In the genomic region with DNA sequence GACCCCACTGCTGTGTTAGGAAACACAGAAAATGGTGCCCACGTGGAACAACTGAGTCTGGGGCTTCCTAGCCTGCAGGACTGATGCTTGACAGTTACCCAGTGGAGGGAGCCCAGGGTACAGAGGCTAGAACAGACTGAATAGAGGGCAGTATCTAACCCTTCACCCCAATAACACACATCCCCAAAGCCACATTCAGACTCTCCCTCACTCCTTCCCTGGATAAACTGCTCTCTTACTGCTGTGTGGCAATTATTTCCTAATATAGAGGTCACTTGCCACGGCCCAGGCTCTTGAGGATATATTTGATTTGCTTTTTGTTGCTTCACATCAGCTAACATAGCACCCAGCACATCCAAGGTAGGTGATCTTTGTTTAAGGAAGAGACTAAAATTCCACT, we compare ENCODE assay signal across 27 mouse cellular contexts.
A peak's percentile ranks its signal among the peaks of the same experiment; 100 is the strongest.
DNase-seq lines count a peak whose midpoint lies in the region; ATAC-seq and TF ChIP-seq lines count a peak whose summit lies in the region.
"Had no signal": no experiment of that assay in that cellular context is flagged by ENCODE, and none has a peak within 500 bp of the region (broad histone marks: within the 10 kb centered on the region; RNA-seq: fewer than 3 reads in every experiment).

No protein-coding gene starts in this region.

- TF ChIP-seq EP300 in liver, postnatal 0 days (IDR thresholded peaks at IDR 0.05; ENCODE audit: low read depth), result no peak

- no peak for TF ChIP-seq POLR2A in liver, adult 2 months (IDR thresholded peaks at IDR 0.05; ENCODE audit: extremely low read depth, insufficient read depth, low read length)

- no peak for DNase-seq in heart, embryonic 10.5 days (ENCODE audit: low spot score)
- DNase-seq in heart, postnatal 36 days, result no peak
- DNase-seq in liver, adult 2 months (ENCODE audit: extremely low read depth, low read depth, low spot score), result peak; percentile 81
- no peak for DNase-seq in liver
- no peak for DNase-seq in liver, postnatal 0 days
- DNase-seq: adrenal gland, adult 8-10 months; adrenal gland, postnatal 14 days; adrenal gland, postnatal 36 days; B cell, adult 2 months; cerebellum, adult 11 months; cerebellum, adult 18-20 months; cerebellum, adult 8-10 months; cerebellum, adult 9-11 months; cerebellum, postnatal 14 days; cerebellum, postnatal 36 days had no signal

- peaks cover 42% of the 10 kb centered on the region for H3K4me1 ChIP-seq in heart, embryonic 10.5 days
- H3K4me1 ChIP-seq in liver, adult 2 months (ENCODE audit: control insufficient read depth, insufficient read depth, low read length), result peaks cover 5% of the 10 kb centered on the region
- H3K4me1 ChIP-seq in liver, embryonic 12.5 days, result peaks cover 15% of the 10 kb centered on the region; the same call in 1 of the 2 replicates
- peaks cover 12% of the 10 kb centered on the region; the same call in 1 of the 2 replicates for H3K4me1 ChIP-seq in liver, embryonic 15.5 days (replicated peaks)
- no peaks in the 10 kb centered on the region for H3K4me1 ChIP-seq in liver, postnatal 0 days (ENCODE audit: insufficient read depth)
- H3K4me1 ChIP-seq in intestine, embryonic 16.5 days (ENCODE audit: control insufficient read depth, insufficient read depth, low read length), result peaks cover 11% of the 10 kb centered on the region; the same call in 1 of the 2 replicates
- H3K4me1 ChIP-seq: forebrain, embryonic 15.5 days had no signal

- 48% methylated on average over 2 of the region's 2 CpGs for WGBS in heart, embryonic 10.5 days
- WGBS in liver, adult 2 months, result 16% methylated on average over 2 of the region's 2 CpGs
- WGBS in liver, embryonic 12.5 days (ENCODE audit: insufficient replicate concordance), result 41% methylated on average over 2 of the region's 2 CpGs
- 29% methylated on average over 2 of the region's 2 CpGs for WGBS in liver, embryonic 15.5 days (ENCODE audit: insufficient replicate concordance)
- WGBS in liver, postnatal 0 days (ENCODE audit: insufficient replicate concordance), result 31% methylated on average over 2 of the region's 2 CpGs
- 44% methylated on average over 2 of the region's 2 CpGs for WGBS in intestine, embryonic 16.5 days

- H3K36me3 ChIP-seq in heart, embryonic 10.5 days, result no peaks in the 10 kb centered on the region
- H3K36me3 ChIP-seq in liver, adult 2 months (ENCODE audit: control insufficient read depth, insufficient read depth, low read length), result no peaks in the 10 kb centered on the region
- H3K36me3 ChIP-seq in liver, embryonic 12.5 days, result no peaks in the 10 kb centered on the region
- H3K36me3 ChIP-seq in liver, embryonic 15.5 days (replicated peaks), result no peaks in the 10 kb centered on the region
- H3K36me3 ChIP-seq in liver, postnatal 0 days (replicated peaks; ENCODE audit: insufficient read depth, low read length), result no peaks in the 10 kb centered on the region
- H3K36me3 ChIP-seq in intestine, embryonic 16.5 days (ENCODE audit: control insufficient read depth, insufficient read depth, low read length), result no peaks in the 10 kb centered on the region
- H3K36me3 ChIP-seq: embryonic facial prominence, embryonic 10.5 days; embryonic facial prominence, embryonic 12.5 days; forebrain, embryonic 15.5 days; G1E had no signal

- TF ChIP-seq CTCF in liver, adult 2 months (IDR thresholded peaks at IDR 0.05; ENCODE audit: low read depth, low read length), result no peak
- TF ChIP-seq CTCF in liver, postnatal 0 days (IDR thresholded peaks at IDR 0.05; ENCODE audit: low read depth), result no peak

- peak overlapping the region; percentile 6; the same call in 1 of the 2 replicates for H3K9ac ChIP-seq in liver, adult 2 months (ENCODE audit: low read depth, low read length)
- H3K9ac ChIP-seq in liver, embryonic 12.5 days, result no peak overlapping the region
- H3K9ac ChIP-seq in liver, embryonic 15.5 days, result no peak overlapping the region
- H3K9ac ChIP-seq in liver, postnatal 0 days (replicated peaks), result no peak overlapping the region
- no peak overlapping the region for H3K9ac ChIP-seq in intestine, embryonic 16.5 days (ENCODE audit: low read depth, low read length)
- H3K9ac ChIP-seq: embryonic facial prominence, embryonic 12.5 days; forebrain, embryonic 13.5 days; forebrain, embryonic 15.5 days had no signal

- H3K4me2 ChIP-seq in liver, embryonic 12.5 days, result no peak overlapping the region
- H3K4me2 ChIP-seq in liver, embryonic 15.5 days, result no peak overlapping the region
- H3K4me2 ChIP-seq in liver, postnatal 0 days (ENCODE audit: low read depth, low read length), result no peak overlapping the region
- H3K4me2 ChIP-seq in intestine, embryonic 16.5 days (ENCODE audit: low read depth, low read length), result no peak overlapping the region
- H3K4me2 ChIP-seq: embryonic facial prominence, embryonic 12.5 days; forebrain, embryonic 13.5 days; forebrain, embryonic 15.5 days had no signal

- no peaks in the 10 kb centered on the region for H3K79me2 ChIP-seq in liver, adult 2 months (ENCODE audit: control insufficient read depth, insufficient read depth, low read length)

- H3K4me3 ChIP-seq in heart, embryonic 10.5 days, result no peak overlapping the region
- no peak overlapping the region for H3K4me3 ChIP-seq in liver, adult 2 months (ENCODE audit: insufficient read depth, low read depth, low read length)
- H3K4me3 ChIP-seq in liver, embryonic 12.5 days, result no peak overlapping the region
- H3K4me3 ChIP-seq in liver, embryonic 15.5 days (replicated peaks), result no peak overlapping the region
- no peak overlapping the region for H3K4me3 ChIP-seq in liver, postnatal 0 days (ENCODE audit: low read depth, low read length)
- H3K4me3 ChIP-seq in intestine, embryonic 16.5 days (ENCODE audit: low read length), result no peak overlapping the region
- H3K4me3 ChIP-seq: embryonic facial prominence, embryonic 10.5 days; embryonic facial prominence, embryonic 12.5 days; forebrain, embryonic 13.5 days; forebrain, embryonic 15.5 days had no signal

- ATAC-seq in liver, embryonic 12.5 days, result no peak
- peak; percentile 40; the same call in 1 of the 2 replicates for ATAC-seq in liver, embryonic 15.5 days (ENCODE audit: insufficient read depth)
- ATAC-seq in liver, postnatal 0 days, result peak; percentile 87
- no peak for ATAC-seq in intestine, embryonic 16.5 days
- ATAC-seq: activated CD4-positive, CD25-positive, alpha-beta regulatory T cell, adult 4 months; CD4-positive, CD25-positive, alpha-beta regulatory T cell, adult 4 months; forebrain, embryonic 13.5 days; forebrain, embryonic 15.5 days; Patski had no signal

- no peaks in the 10 kb centered on the region for H3K9me3 ChIP-seq in heart, embryonic 10.5 days
- no peaks in the 10 kb centered on the region for H3K9me3 ChIP-seq in liver, embryonic 12.5 days (replicated peaks)
- no peaks in the 10 kb centered on the region for H3K9me3 ChIP-seq in liver, embryonic 15.5 days (replicated peaks)
- no peaks in the 10 kb centered on the region for H3K9me3 ChIP-seq in liver, postnatal 0 days (ENCODE audit: low read length)
- H3K9me3 ChIP-seq in intestine, embryonic 16.5 days (ENCODE audit: control insufficient read depth, low read length), result no peaks in the 10 kb centered on the region
- H3K9me3 ChIP-seq: embryonic facial prominence, embryonic 10.5 days; embryonic facial prominence, embryonic 12.5 days; forebrain, embryonic 13.5 days; forebrain, embryonic 15.5 days; G1E had no signal

- intact Hi-C loops in heart, postnatal 36 days (cut with DNase I), result no loop called here

- H3K27me3 ChIP-seq in heart, embryonic 10.5 days (ENCODE audit: insufficient read depth, poor library complexity, severe bottlenecking), result no peaks in the 10 kb centered on the region; the same call in 1 of the 2 replicates
- no peaks in the 10 kb centered on the region for H3K27me3 ChIP-seq in liver, adult 2 months (ENCODE audit: control insufficient read depth, insufficient read depth, low read length)
- H3K27me3 ChIP-seq in liver, embryonic 12.5 days (replicated peaks), result peaks cover 21% of the 10 kb centered on the region; the same call in 1 of the 2 replicates
- H3K27me3 ChIP-seq in liver, embryonic 15.5 days, result no peaks in the 10 kb centered on the region; the same call in 1 of the 2 replicates
- H3K27me3 ChIP-seq in liver, postnatal 0 days (ENCODE audit: insufficient read depth, low read length), result no peaks in the 10 kb centered on the region
- no peaks in the 10 kb centered on the region for H3K27me3 ChIP-seq in intestine, embryonic 16.5 days (replicated peaks; ENCODE audit: control insufficient read depth, insufficient read depth, low read length)
- H3K27me3 ChIP-seq: CH12.LX; embryonic facial prominence, embryonic 12.5 days; forebrain, embryonic 13.5 days; forebrain, embryonic 15.5 days; Patski had no signal

- peak overlapping the region; percentile 77; the same call in 1 of the 2 replicates for H3K27ac ChIP-seq in heart, embryonic 10.5 days
- peak overlapping the region; percentile 89 for H3K27ac ChIP-seq in liver, adult 2 months (replicated peaks; ENCODE audit: insufficient read depth, low read depth, low read length)
- H3K27ac ChIP-seq in liver, embryonic 12.5 days, result no peak overlapping the region
- no peak overlapping the region for H3K27ac ChIP-seq in liver, embryonic 15.5 days (replicated peaks)
- 0 out of 2 replicates have a peak overlapping the region, but pooled peaks have one; percentile 39 for H3K27ac ChIP-seq in liver, postnatal 0 days (ENCODE audit: low read depth)
- H3K27ac ChIP-seq in intestine, embryonic 16.5 days (ENCODE audit: low read length), result no peak overlapping the region
- H3K27ac ChIP-seq: embryonic facial prominence, embryonic 10.5 days; embryonic facial prominence, embryonic 12.5 days; forebrain, embryonic 13.5 days; forebrain, embryonic 15.5 days had no signal

Comparison
In these comparisons a context has a peak if more than half of its experiments do, and no peak if none do; other contexts are left out.
1. H3K27ac ChIP-seq: peak in heart, embryonic 10.5 days (single experiment), liver, adult 2 months (single experiment) and liver, postnatal 0 days (single experiment); none in liver, embryonic 12.5 days (single experiment), liver, embryonic 15.5 days (single experiment) and intestine, embryonic 16.5 days (single experiment).
2. ATAC-seq: peak in liver, embryonic 15.5 days (single experiment) and liver, postnatal 0 days (single experiment); none in liver, embryonic 12.5 days (single experiment) and intestine, embryonic 16.5 days (single experiment).